Mouse (Mus musculus) forebrain, postnatal 0 days (tissue): Measurements from ENCODE around the gene Tgfbr2. TPM values are rescaled to one million over a fixed set of nuclear protein-coding genes. Genes with fewer than 3 reads are reported as not detected.

Source experiments
- ATAC-seq: fragments of 200-750 bp; cut with Nextera tagmentation; 2 replicates; pipeline ENCODE4 v1.8.0; 2017; ENCODE audit warnings: mild to moderate bottlenecking, moderate library complexity
- DNase-seq: peaks from one replicate; pipeline ENCODE4 v3.0.0-alpha.2; 2015
- H3K27ac ChIP-seq: fragments of 300-500 bp; sonication (generic); 2 replicates; pipeline ENCODE4 v1.5.1; 2014; ENCODE audit warnings: low read depth, mild to moderate bottlenecking, antibody characterized with exemption, low read length, moderate library complexity, mixed read lengths
- H3K27me3 ChIP-seq: fragments of 300-500 bp; sonication (generic); 2 replicates; pipeline ENCODE4 v1.6.1; 2014; ENCODE audit warnings: mild to moderate bottlenecking, low read length, mixed read lengths; ENCODE audit not compliant: insufficient read depth
- H3K36me3 ChIP-seq: fragments of 300-500 bp; sonication (generic); 2 replicates; pipeline ENCODE4 v1.6.1; 2014; ENCODE audit warnings: mild to moderate bottlenecking, moderate library complexity; ENCODE audit not compliant: insufficient read depth
- H3K4me1 ChIP-seq: fragments of 300-500 bp; sonication (generic); 2 replicates; pipeline ENCODE4 v1.6.1; 2014; ENCODE audit warnings: antibody characterized with exemption; ENCODE audit not compliant: insufficient read depth
- H3K4me2 ChIP-seq: fragments of 300-500 bp; sonication (generic); 2 replicates; pipeline ENCODE4 v1.6.1; 2014; ENCODE audit warnings: low read depth, mild to moderate bottlenecking, moderate library complexity
- H3K4me3 ChIP-seq: fragments of 300-500 bp; sonication (generic); 2 replicates; pipeline ENCODE4 v1.5.1; 2014; ENCODE audit warnings: low read depth, low read length, mixed read lengths
- H3K9ac ChIP-seq: fragments of 300-500 bp; sonication (generic); 2 replicates; pipeline ENCODE4 v1.6.1; 2014; ENCODE audit warnings: mild to moderate bottlenecking
- H3K9me3 ChIP-seq: fragments of 300-500 bp; sonication (generic); 2 replicates; pipeline ENCODE4 v1.6.1; 2016; ENCODE audit warnings: low read length
- CTCF ChIP-seq: sonication (generic); IDR thresholded peaks from 2 replicates; pipeline ENCODE4 v1.5.1; 2016; ENCODE audit warnings: antibody characterized with exemption, control low read depth, low read depth
- WGBS: fragments of 180-500 bp; shearing (Covaris S2); extraction: QIAGEN DNeasy Blood & Tissue Kit; methylation state at CpG from one replicate; pipeline ENCODE4 v1.1.7; 2014; 5-methylcytosine and 5-hydroxymethylcytosine counted together
- polyA plus RNA-seq: library from polyadenylated mRNA; unstranded; fragments of >200 nt; fragmentation: Nextera tagmentation; extraction: Ambion mirVana; gene quantifications from 2 replicates; pipeline ENCODE4 v1.2.1, GENCODE M21; 2015
- total RNA-seq: library from RNA; depleted of rRNA; stranded (reverse); fragments of >200 nt; gene quantifications from 2 replicates; pipeline ENCODE4 v1.2.3, GENCODE M21; 2014; rRNA removed

The Tgfbr2 gene
- 13.9 and 20.8 TPM in 2 replicates for total RNA-seq
- 6.3 and 6.5 TPM in 2 replicates for polyA plus RNA-seq

DNA sequence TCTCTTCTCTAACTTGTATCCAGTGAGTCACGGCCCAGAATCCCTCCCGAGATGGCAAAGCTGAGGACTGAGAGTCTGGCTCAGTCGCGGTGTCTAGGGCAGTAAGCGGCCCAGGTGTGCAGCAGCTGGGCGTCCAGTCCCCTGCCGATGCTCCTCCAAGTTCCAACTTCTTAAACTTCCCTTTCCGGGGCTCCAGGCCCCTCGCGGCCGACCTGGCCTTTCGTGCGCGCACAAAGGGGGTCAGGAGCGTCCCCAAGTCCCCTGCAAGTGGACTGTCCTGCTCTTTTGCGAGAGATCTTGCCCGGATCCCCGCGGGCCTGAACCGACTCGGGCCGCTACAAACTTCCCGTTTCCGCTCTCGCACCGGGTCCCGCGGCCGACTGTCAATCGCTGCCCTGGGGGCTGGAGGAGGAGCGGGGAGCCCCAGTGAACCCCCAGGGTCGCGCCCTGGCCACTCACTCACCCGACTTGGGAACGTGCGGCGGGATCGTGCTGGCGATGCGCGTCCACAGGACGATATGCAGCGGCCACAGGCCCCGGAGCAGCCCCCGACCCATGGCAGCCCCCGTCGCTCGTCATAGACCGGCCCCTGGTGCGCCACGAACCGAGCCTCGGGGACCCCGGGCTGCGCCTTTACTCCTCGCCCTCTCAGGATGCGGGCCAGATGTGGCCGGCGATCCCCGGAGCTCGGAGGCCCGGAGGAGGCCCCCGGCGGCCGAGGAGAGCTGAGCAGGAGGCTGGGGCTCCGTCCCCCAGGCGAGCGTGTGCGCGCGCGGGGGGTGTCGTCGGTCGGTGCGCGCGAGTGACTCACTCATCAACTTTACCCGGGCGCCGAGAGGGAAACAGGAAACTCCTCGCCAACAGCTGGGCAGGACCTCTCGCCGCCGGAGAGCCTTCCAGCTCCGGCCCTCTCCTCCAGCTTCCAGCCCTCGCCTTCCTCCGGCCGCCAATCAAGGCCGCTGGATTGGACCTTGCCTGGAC is at the start of gene Tgfbr2:
Gene Tgfbr2, minus strand, starts transcription at position 880 of the 981 bp plus-strand sequence.
- peaks cover 9% of the 10 kb centered on the region; the same call in 1 of the 2 replicates for H3K27me3 ChIP-seq
- no peaks in the 10 kb centered on the region for H3K36me3 ChIP-seq
- no peak for TF ChIP-seq CTCF
- H3K9me3 ChIP-seq = no peaks in the 10 kb centered on the region
- H3K27ac ChIP-seq = peak within 1 kb of the TSS; percentile 62; the same call in 1 of the 2 replicates
- peak within 1 kb of the TSS; percentile 98 for H3K4me2 ChIP-seq
- peak; percentile 66 for ATAC-seq
- H3K4me1 ChIP-seq = no peaks in the 10 kb centered on the region
- peak within 1 kb of the TSS; percentile 56 for H3K9ac ChIP-seq
- H3K4me3 ChIP-seq = peak within 1 kb of the TSS; percentile 54
- peak; percentile 43 for DNase-seq
- WGBS = 2% methylated on average over 90 of the region's 90 CpGs

DNA sequence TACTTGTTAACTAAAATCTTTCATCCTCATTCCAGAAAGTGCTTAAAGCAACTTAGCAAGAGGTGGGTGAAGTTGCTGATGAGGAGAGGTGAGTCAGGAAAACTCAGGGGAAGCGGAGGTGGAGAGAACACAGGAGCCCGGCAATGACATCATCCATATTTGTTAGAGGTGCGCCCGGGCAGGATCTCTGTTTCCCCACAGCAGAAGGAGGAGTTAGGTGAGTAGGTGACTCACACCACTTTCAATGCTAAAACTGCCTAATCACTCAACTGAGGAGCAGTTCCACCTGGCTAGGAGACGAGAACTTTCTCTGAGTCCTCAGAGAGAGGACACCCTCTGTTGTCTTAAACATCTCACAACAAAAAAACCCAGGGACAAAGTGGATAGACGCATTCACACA is 48.2 kb upstream of the Tgfbr2 start:
- ATAC-seq (no peak), DNase-seq (no peak)
- Histone ChIP-seq H3K27ac (no peak overlapping the region), H3K4me2 (no peak overlapping the region), H3K9ac (no peak overlapping the region), H3K27me3 (no peaks in the 10 kb centered on the region), H3K36me3 (no peaks in the 10 kb centered on the region), H3K9me3 (no peaks in the 10 kb centered on the region), H3K4me1 (no peaks in the 10 kb centered on the region), H3K4me3 (no peak overlapping the region)
- 76% methylated on average over 6 of the region's 6 CpGs for WGBS
- no peak for TF ChIP-seq CTCF

DNA sequence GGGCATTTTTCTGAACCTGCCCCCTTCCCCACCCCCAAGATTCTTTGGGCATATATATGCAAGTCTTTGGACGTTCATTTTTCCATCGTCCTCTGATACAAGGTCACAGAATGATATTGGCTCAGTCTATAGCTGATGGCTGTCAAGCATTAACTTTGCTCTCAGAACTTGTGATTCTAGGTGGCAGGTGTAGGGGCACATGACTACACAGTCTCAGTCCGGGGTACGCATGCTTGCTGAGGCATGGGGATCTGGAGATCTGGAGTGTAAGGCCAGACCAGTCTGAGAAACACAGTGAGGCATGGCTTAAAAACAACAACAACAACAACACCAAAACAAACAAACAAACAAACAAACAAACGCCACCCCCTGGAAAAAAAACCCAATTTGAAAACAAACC is 47.5 kb upstream of the Tgfbr2 start:
- Histone ChIP-seq H3K27me3 (no peaks in the 10 kb centered on the region), H3K9ac (no peak overlapping the region), H3K36me3 (no peaks in the 10 kb centered on the region), H3K27ac (no peak overlapping the region), H3K4me3 (no peak overlapping the region), H3K9me3 (no peaks in the 10 kb centered on the region), H3K4me1 (no peaks in the 10 kb centered on the region), H3K4me2 (no peak overlapping the region)
- DNase-seq = no peak
- 95% methylated on average over 5 of the region's 5 CpGs for WGBS
- no peak for ATAC-seq
- TF ChIP-seq CTCF = no peak

DNA sequence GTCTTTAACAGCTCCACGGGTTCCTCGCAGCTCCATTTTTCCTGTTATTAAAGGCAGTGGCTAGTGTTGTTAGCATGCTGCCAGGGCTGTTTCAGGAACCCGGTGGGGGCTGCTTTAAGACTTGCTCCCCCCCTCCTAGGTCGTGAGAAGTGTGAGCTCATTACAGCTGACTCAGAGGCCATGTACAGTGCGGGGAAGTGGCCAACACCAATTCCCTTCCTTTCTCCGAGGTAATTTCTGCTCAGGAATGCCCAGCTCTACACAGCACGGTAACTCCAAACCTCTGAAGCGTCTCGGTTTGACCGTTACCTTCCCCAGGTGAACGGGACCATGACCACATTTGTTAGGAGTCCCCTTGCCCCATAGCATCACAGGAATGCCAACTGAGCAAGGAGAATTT is 46.8 kb upstream of the Tgfbr2 start:
- Histone ChIP-seq H3K27me3 (no peaks in the 10 kb centered on the region), H3K27ac (no peak overlapping the region), H3K36me3 (no peaks in the 10 kb centered on the region), H3K4me2 (no peak overlapping the region), H3K9ac (no peak overlapping the region), H3K4me3 (no peak overlapping the region), H3K4me1 (no peaks in the 10 kb centered on the region), H3K9me3 (no peaks in the 10 kb centered on the region)
- WGBS = 68% methylated on average over 11 of the region's 11 CpGs
- no peak for DNase-seq
- no peak for ATAC-seq
- no peak for TF ChIP-seq CTCF

GRCm38 (mm10) chr9:116221565-116221964 is 46.4 kb upstream of the Tgfbr2 start:
- H3K27me3 ChIP-seq = no peaks in the 10 kb centered on the region
- H3K4me2 ChIP-seq = no peak overlapping the region
- ATAC-seq (no peak), DNase-seq (no peak)
- H3K27ac ChIP-seq = no peak overlapping the region
- H3K4me1 ChIP-seq = no peaks in the 10 kb centered on the region
- no peaks in the 10 kb centered on the region for H3K36me3 ChIP-seq
- no peaks in the 10 kb centered on the region for H3K9me3 ChIP-seq
- TF ChIP-seq CTCF = no peak
- WGBS = 87% methylated on average over 6 of the region's 6 CpGs
- no peak overlapping the region for H3K9ac ChIP-seq
- H3K4me3 ChIP-seq = no peak overlapping the region

DNA sequence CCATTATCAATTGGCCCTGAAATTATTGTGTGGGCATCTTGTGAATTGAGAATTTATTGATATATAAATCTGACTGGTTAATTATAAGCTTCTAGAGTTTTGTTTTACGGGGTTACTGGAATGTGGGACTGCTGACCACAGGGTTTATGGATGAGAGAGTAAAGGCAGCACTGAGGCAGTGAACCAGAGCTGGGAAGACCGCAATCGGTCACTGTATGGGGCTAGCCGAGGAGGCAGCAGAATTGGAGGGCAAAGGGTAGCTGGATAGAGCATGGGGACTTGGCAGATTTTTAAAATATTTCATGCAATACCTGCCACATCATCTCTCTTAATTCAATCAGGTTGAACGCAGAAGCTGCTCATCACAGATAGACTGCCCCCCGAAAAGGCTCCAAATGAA is 45.5 kb upstream of the Tgfbr2 start:
- WGBS = 94% methylated on average over 6 of the region's 6 CpGs
- no peak overlapping the region for H3K4me2 ChIP-seq
- no peak for DNase-seq

DNA sequence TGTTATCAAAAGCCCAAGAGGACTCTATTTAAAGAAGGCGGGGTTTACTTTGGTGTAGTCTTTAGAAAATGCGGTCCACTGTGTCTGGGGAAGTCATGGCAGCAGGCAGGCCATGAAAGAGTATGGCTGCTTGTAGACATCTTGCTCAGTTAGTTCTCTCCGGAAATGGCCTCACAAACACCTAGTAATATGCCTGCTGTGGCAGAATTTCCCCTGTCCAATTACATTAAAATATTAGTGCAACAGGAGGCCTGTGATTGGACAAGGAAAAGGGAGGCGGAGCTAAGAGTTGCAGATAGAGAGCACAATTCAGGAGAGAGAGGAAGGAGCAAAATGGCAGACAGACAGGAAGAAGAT is 45.0 kb upstream of the Tgfbr2 start:
- ATAC-seq = no peak
- WGBS = 87% methylated on average over 4 of the region's 4 CpGs
- Histone ChIP-seq H3K27me3 (no peaks in the 10 kb centered on the region), H3K9ac (no peak overlapping the region), H3K4me2 (no peak overlapping the region), H3K27ac (no peak overlapping the region), H3K4me1 (no peaks in the 10 kb centered on the region), H3K36me3 (no peaks in the 10 kb centered on the region), H3K9me3 (no peaks in the 10 kb centered on the region), H3K4me3 (no peak overlapping the region)
- DNase-seq = no peak
- TF ChIP-seq CTCF = no peak

More for the DNA sequence above, 45.5 kb upstream of the Tgfbr2 start:
- Histone ChIP-seq H3K9ac (no peak overlapping the region), H3K4me3 (no peak overlapping the region), H3K4me1 (no peaks in the 10 kb centered on the region), H3K27me3 (no peaks in the 10 kb centered on the region), H3K36me3 (no peaks in the 10 kb centered on the region), H3K27ac (no peak overlapping the region), H3K9me3 (no peaks in the 10 kb centered on the region)
- TF ChIP-seq CTCF = no peak
- no peak for ATAC-seq
